Mouse (Mus musculus): ENCODE data around the gene Otc.

DNA sequence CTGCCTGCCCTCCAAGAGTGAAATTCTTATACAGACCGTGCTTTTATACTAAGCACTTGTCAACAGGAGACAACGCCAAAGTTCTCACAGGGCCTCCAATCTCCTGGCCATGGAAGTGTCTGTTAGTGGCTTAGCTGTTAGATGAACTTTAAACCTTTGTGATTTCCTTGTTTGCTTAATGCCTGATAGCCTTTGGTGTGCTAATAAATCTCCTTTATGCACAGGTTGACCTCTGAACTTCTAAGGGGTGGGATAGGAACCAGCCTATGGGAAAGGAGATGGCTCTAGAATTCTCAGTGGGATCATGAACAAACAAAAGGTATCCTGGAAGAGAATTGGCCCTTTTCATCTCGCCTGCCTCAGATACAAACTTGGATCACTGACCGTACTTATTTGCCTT is 12.6 kb upstream of the Otc start:
- TF ChIP-seq CTCF (IDR thresholded peaks at IDR 0.05; ENCODE audit: low read depth, low read length) (no peak), POLR2A (IDR thresholded peaks at IDR 0.05; ENCODE audit: insufficient read depth, low read length) (no peak), EP300 (IDR thresholded peaks at IDR 0.05; ENCODE audit: insufficient read depth, low read depth, low read length) (no peak)

Measured in ES-Bruce4 (cell line).